Mouse (Mus musculus) CH12.LX (cell line): ENCODE results near the gene Med29.

Source experiments
- CTCF ChIP-seq, 2 experiments: IDR thresholded peaks in 1 of 2; conservative IDR thresholded peaks in 1 of 2; 2 replicates each; pipeline ENCODE4 v1.5.1; 2011 to 2012; ENCODE audit warnings: low read depth in 2 of 2, low read length in 2 of 2, improper control_type of control experiment in 1 of 2, inconsistent platforms in 1 of 2, mild to moderate bottlenecking in 1 of 2, moderate library complexity in 1 of 2
- EP300 ChIP-seq: IDR thresholded peaks from 2 replicates; pipeline ENCODE4 v1.6.1; 2011; ENCODE audit warnings: low read length, improper control_type of control experiment
- HCFC1 ChIP-seq: IDR thresholded peaks from 2 replicates; pipeline ENCODE4 v1.6.1; 2012; ENCODE audit warnings: low read depth, mild to moderate bottlenecking, inconsistent platforms, low read length, improper control_type of control experiment
- KAT2A ChIP-seq: IDR thresholded peaks from 2 replicates; pipeline ENCODE4 v1.6.1; 2012; ENCODE audit warnings: low read length, improper control_type of control experiment, inconsistent platforms; ENCODE audit not compliant: insufficient replicate concordance
- PAX5 ChIP-seq: IDR thresholded peaks from 2 replicates; pipeline ENCODE4 v1.6.1; 2012; ENCODE audit warnings: low read length, inconsistent platforms, mixed read lengths
- POLR2A ChIP-seq: IDR thresholded peaks from 2 replicates; pipeline ENCODE4 v1.6.1; 2011; ENCODE audit warnings: low read depth, mild to moderate bottlenecking, improper control_type of control experiment, low read length
- SMC3 ChIP-seq: IDR thresholded peaks from 2 replicates; pipeline ENCODE4 v1.6.1; 2011; ENCODE audit warnings: low read depth, low read length, improper control_type of control experiment
- USF2 ChIP-seq: conservative IDR thresholded peaks from 2 replicates; pipeline ENCODE4 v1.6.1; 2011; ENCODE audit warnings: low read depth, low read length, improper control_type of control experiment

DNA sequence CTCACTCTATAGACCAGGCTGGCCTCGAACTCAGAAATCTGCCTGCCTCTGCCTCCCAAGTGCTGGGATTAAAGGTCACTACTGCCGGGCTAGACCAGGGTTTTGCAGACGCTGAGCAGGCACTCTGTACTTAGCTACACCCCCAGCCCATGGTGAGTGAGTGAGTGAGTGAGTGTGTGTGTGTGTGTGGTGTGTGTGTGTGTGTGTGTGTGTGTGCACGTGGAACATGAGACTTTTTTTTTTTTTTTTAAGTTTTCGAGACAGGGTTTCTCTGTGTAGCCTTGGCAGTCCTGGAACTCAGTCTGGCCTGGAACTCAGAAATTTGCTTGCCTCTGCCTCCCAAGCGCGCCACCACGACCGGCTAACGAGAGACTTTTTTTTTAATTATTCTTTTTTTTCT is 17.9 kb downstream of the Med29 start:
- TF ChIP-seq POLR2A (no peak), PAX5 (no peak), CTCF (conservative IDR thresholded peaks at IDR 0.05 in 1 of 2, IDR thresholded peaks at IDR 0.05 in 1 of 2; ENCODE audit: low read depth in 2 of 2, low read length in 2 of 2) (no peak), KAT2A (no peak), USF2 (no peak), EP300 (no peak), SMC3 (no peak), HCFC1 (no peak)
